Mouse (Mus musculus): ENCODE data around the gene Ruvbl1.

Gene Ruvbl1

DNA sequence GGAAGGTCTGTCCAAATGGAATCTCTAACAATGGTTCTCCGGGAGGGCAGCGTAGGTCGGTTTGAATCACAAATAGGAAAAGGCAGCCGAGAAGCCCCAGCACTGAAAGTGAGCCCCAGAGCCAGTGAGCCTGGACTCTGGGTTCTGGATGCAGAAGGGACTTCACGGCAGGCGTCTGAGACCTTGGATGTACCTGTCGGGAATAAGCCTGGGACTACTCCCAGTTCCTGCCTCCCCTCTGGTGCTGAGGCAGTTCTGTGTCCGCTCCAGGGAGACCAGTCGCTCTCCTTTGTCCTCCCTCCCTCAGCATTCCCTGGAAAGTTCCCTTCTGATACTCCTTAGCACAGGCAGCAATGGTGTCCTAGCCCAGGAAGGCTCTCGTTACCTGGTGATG, 80.2 kb downstream of the Ruvbl1 start:
- no peak for DNase-seq (ENCODE audit: low spot score)

Measured in urinary bladder, postnatal 10 days (tissue).